22 mouse cellular contexts compared by ENCODE assay signal in the genomic region with DNA sequence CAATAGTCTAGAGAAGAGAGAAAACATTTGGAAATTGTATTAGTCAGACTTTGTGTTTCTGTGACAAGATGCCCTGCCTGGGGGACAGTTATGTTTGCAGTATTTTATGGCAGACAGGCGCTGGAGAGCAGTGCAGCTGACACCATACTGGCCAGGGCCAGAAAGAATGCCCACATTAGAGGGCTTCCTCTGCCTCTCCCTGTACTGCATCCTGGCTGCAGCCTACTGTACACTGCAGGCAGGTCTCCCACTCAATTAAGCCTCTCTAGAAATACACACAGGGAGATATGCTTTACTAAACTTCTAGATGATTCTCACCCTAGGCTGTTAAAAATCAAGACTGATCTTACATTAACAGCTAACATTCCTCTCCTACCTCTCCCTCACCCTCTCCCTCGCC. TPM values are rescaled to one million over a fixed set of nuclear protein-coding genes. Genes with fewer than 3 reads are reported as not detected.
DNase-seq lines count a peak whose midpoint lies in the region; ATAC-seq lines count a peak whose summit lies in the region.
"Had no signal": no experiment of that assay in that cellular context is flagged by ENCODE, and none has a peak within 500 bp of the region (broad histone marks: within the 10 kb centered on the region; RNA-seq: fewer than 3 reads in every experiment).

No protein-coding gene starts in this region.

- peak; percentile 54 for DNase-seq in heart, adult 11 months
- no peak for DNase-seq in heart, postnatal 4 days
- DNase-seq in midbrain, embryonic 11.5 days (ENCODE audit: low spot score, missing footprints): no peak
- DNase-seq in left cerebral cortex, postnatal 10 days (ENCODE audit: extremely low spot score in 1 of 2, low spot score in 2 of 2): no peak
- DNase-seq: adrenal gland, adult 2 months; adrenal gland, postnatal 25 days; cerebellum, adult 18-20 months; cerebellum, postnatal 10 days; embryo, embryonic 11 days; gastrocnemius, postnatal 10 days; heart, adult 2 months; heart, postnatal 14 days had no signal

- no peak overlapping the region for H3K27ac ChIP-seq in kidney, embryonic 15.5 days
- no peak overlapping the region for H3K27ac ChIP-seq in kidney, embryonic 14.5 days (ENCODE audit: low read depth, low read length)
- H3K27ac ChIP-seq in midbrain, embryonic 16.5 days (ENCODE audit: low read length): no peak overlapping the region
- no peak overlapping the region for H3K27ac ChIP-seq in midbrain, embryonic 11.5 days (ENCODE audit: low read depth, low read length)
- H3K27ac ChIP-seq: embryonic facial prominence, embryonic 15.5 days; forebrain, embryonic 10.5 days; heart, adult 2 months; heart, embryonic 15.5 days had no signal

- H3K9ac ChIP-seq in kidney, embryonic 15.5 days: no peak overlapping the region
- no peak overlapping the region for H3K9ac ChIP-seq in kidney, embryonic 14.5 days (ENCODE audit: low read depth, low read length)
- H3K9ac ChIP-seq in midbrain, embryonic 16.5 days (ENCODE audit: low read depth, low read length): no peak overlapping the region
- H3K9ac ChIP-seq in midbrain, embryonic 11.5 days (ENCODE audit: low read length): no peak overlapping the region
- H3K9ac ChIP-seq: embryonic facial prominence, embryonic 15.5 days; heart, embryonic 15.5 days had no signal

- peaks cover 7% of the 10 kb centered on the region; the same call in 1 of the 2 replicates for H3K4me1 ChIP-seq in kidney, embryonic 15.5 days
- no peaks in the 10 kb centered on the region for H3K4me1 ChIP-seq in kidney, embryonic 14.5 days (ENCODE audit: control insufficient read depth, insufficient read depth, low read length)
- peaks cover 5% of the 10 kb centered on the region; the same call in 1 of the 2 replicates for H3K4me1 ChIP-seq in midbrain, embryonic 16.5 days (ENCODE audit: control insufficient read depth, insufficient read depth, low read length)
- H3K4me1 ChIP-seq in midbrain, embryonic 11.5 days (ENCODE audit: control insufficient read depth, insufficient read depth, low read length): no peaks in the 10 kb centered on the region
- H3K4me1 ChIP-seq: embryonic facial prominence, embryonic 15.5 days had no signal

- 0 out of 2 replicates have a peak, but pooled peaks have one; percentile 47 for ATAC-seq in kidney, embryonic 15.5 days (replicated peaks; ENCODE audit: low FRiP score)
- no peak for ATAC-seq in kidney, embryonic 14.5 days (ENCODE audit: low FRiP score, low TSS enrichment)
- peak; percentile 46; the same call in 1 of the 2 replicates for ATAC-seq in midbrain, embryonic 16.5 days
- ATAC-seq in midbrain, embryonic 11.5 days (ENCODE audit: low FRiP score): no peak
- peak; percentile 38 for ATAC-seq in megakaryocyte-erythroid progenitor cell, adult 5-6 weeks (replicated peaks; ENCODE audit: low FRiP score, low TSS enrichment, poor library complexity, severe bottlenecking)
- ATAC-seq: inflammation-experienced regulatory T-cells, adult 6 months had no signal

- no peaks in the 10 kb centered on the region for H3K36me3 ChIP-seq in kidney, embryonic 15.5 days
- no peaks in the 10 kb centered on the region for H3K36me3 ChIP-seq in kidney, embryonic 14.5 days (ENCODE audit: control insufficient read depth, insufficient read depth, low read length)
- H3K36me3 ChIP-seq in midbrain, embryonic 16.5 days (ENCODE audit: control insufficient read depth, insufficient read depth, low read length): no peaks in the 10 kb centered on the region
- no peaks in the 10 kb centered on the region for H3K36me3 ChIP-seq in midbrain, embryonic 11.5 days (ENCODE audit: control insufficient read depth, insufficient read depth, low read length)
- H3K36me3 ChIP-seq: embryonic facial prominence, embryonic 15.5 days; forebrain, embryonic 10.5 days; heart, embryonic 15.5 days had no signal

- 70% methylated on average over 2 of the region's 2 CpGs for WGBS in kidney, embryonic 15.5 days
- WGBS in kidney, embryonic 14.5 days: 60% methylated on average over 2 of the region's 2 CpGs
- WGBS in midbrain, embryonic 16.5 days: 86% methylated on average over 2 of the region's 2 CpGs
- 87% methylated on average over 2 of the region's 2 CpGs for WGBS in midbrain, embryonic 11.5 days

- H3K9me3 ChIP-seq in kidney, embryonic 15.5 days (replicated peaks): no peaks in the 10 kb centered on the region
- no peaks in the 10 kb centered on the region for H3K9me3 ChIP-seq in kidney, embryonic 14.5 days (ENCODE audit: control insufficient read depth, low read length)
- no peaks in the 10 kb centered on the region for H3K9me3 ChIP-seq in midbrain, embryonic 16.5 days (replicated peaks; ENCODE audit: control insufficient read depth, low read length, poor library complexity, severe bottlenecking)
- no peaks in the 10 kb centered on the region for H3K9me3 ChIP-seq in midbrain, embryonic 11.5 days (ENCODE audit: control insufficient read depth, low read length)
- H3K9me3 ChIP-seq: embryonic facial prominence, embryonic 15.5 days; forebrain, embryonic 10.5 days; heart, embryonic 15.5 days had no signal

- no peaks in the 10 kb centered on the region for H3K27me3 ChIP-seq in kidney, embryonic 15.5 days
- no peaks in the 10 kb centered on the region for H3K27me3 ChIP-seq in kidney, embryonic 14.5 days (ENCODE audit: control insufficient read depth, insufficient read depth, low read length)
- no peaks in the 10 kb centered on the region for H3K27me3 ChIP-seq in midbrain, embryonic 16.5 days (ENCODE audit: control insufficient read depth, insufficient read depth, low read depth, low read length)
- no peaks in the 10 kb centered on the region for H3K27me3 ChIP-seq in midbrain, embryonic 11.5 days (ENCODE audit: control insufficient read depth, insufficient read depth, low read length)
- H3K27me3 ChIP-seq: embryonic facial prominence, embryonic 15.5 days; heart, embryonic 15.5 days had no signal

- H3K4me2 ChIP-seq in kidney, embryonic 15.5 days: no peak overlapping the region
- no peak overlapping the region for H3K4me2 ChIP-seq in kidney, embryonic 14.5 days (replicated peaks; ENCODE audit: low read depth, low read length)
- no peak overlapping the region for H3K4me2 ChIP-seq in midbrain, embryonic 16.5 days (ENCODE audit: low read length)
- no peak overlapping the region for H3K4me2 ChIP-seq in midbrain, embryonic 11.5 days
- H3K4me2 ChIP-seq: embryonic facial prominence, embryonic 15.5 days; heart, embryonic 11.5 days; heart, embryonic 15.5 days had no signal

- no peak overlapping the region for H3K4me3 ChIP-seq in kidney, embryonic 15.5 days (replicated peaks)
- no peak overlapping the region for H3K4me3 ChIP-seq in kidney, embryonic 14.5 days (ENCODE audit: low read length)
- no peak overlapping the region for H3K4me3 ChIP-seq in midbrain, embryonic 16.5 days (ENCODE audit: low read depth, low read length)
- H3K4me3 ChIP-seq in midbrain, embryonic 11.5 days (ENCODE audit: low read depth, low read length): no peak overlapping the region
- H3K4me3 ChIP-seq: embryonic facial prominence, embryonic 15.5 days; erythroblast, embryonic 14.5 days; forebrain, embryonic 10.5 days; heart, adult 2 months; heart, embryonic 15.5 days had no signal

- intact Hi-C loops in left cerebral cortex, postnatal 10 days (cut with DNase I): no loop called here

RNA-seq across cellular contexts. Expression of a gene that starts 36.6 kb away (rescaled TPM):
- 10 to 100 TPM; 15.1 to 17.1 TPM for total RNA-seq in heart, postnatal 4 days (2021)
- 16.8 and 18.5 TPM in 2 replicates for polyA plus RNA-seq in kidney, embryonic 15.5 days (2015; fragmentation: Nextera tagmentation; extraction: Ambion mirVana)
- polyA plus RNA-seq in kidney, embryonic 14.5 days (2014; fragmentation: Nextera tagmentation; extraction: Ambion mirVana): 15.2 and 19.7 TPM in 2 replicates
- polyA plus RNA-seq in midbrain, embryonic 16.5 days (2015; fragmentation: Nextera tagmentation; extraction: Ambion mirVana): 31.2 and 33.7 TPM in 2 replicates
- polyA plus RNA-seq in midbrain, embryonic 11.5 days (2014; fragmentation: Nextera tagmentation; extraction: Ambion mirVana): 13.3 and 15.1 TPM in 2 replicates
- 8.5 and 10.3 TPM in 2 replicates for total RNA-seq in megakaryocyte-erythroid progenitor cell, adult 5-6 weeks (2014; fragmentation: Nextera tagmentation)
- 8.7 and 9.2 TPM in 2 replicates for total RNA-seq in megakaryocyte-erythroid progenitor cell, adult 5-6 weeks (2017)
- total RNA-seq in left cerebral cortex, postnatal 10 days (2021): 10 to 100 TPM; 38.1 to 41.9 TPM

Comparison
In these comparisons a context has a peak if more than half of its experiments do, and no peak if none do; other contexts are left out.
1. ATAC-seq: peak in kidney, embryonic 15.5 days (single experiment), midbrain, embryonic 16.5 days (single experiment) and megakaryocyte-erythroid progenitor cell, adult 5-6 weeks (single experiment); none in kidney, embryonic 14.5 days (single experiment) and midbrain, embryonic 11.5 days (single experiment).